Mouse (Mus musculus): ENCODE results near the gene Rhoh.

The Rhoh gene

DNA sequence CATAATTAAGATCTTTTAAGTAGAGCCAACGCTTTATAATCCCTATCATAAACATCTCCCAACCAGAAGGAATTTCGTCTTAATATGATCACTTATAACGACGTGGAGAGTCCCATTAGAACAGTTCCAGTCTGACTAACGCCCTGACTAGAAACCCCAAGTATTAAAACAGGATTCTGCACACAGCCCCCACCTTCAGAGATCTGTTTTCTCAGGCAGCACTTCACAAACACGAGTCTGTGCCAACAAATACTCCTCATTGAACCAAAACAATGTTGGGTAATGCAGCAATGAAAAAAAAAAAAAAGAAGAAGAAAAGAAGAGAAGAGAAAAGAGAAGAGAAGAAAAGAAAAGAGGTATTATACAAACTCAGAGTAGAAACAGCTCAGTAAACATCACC lies 1.6 kb upstream of the Rhoh start:
- no peak for DNase-seq (ENCODE audit: low read depth, low spot score)

DNA sequence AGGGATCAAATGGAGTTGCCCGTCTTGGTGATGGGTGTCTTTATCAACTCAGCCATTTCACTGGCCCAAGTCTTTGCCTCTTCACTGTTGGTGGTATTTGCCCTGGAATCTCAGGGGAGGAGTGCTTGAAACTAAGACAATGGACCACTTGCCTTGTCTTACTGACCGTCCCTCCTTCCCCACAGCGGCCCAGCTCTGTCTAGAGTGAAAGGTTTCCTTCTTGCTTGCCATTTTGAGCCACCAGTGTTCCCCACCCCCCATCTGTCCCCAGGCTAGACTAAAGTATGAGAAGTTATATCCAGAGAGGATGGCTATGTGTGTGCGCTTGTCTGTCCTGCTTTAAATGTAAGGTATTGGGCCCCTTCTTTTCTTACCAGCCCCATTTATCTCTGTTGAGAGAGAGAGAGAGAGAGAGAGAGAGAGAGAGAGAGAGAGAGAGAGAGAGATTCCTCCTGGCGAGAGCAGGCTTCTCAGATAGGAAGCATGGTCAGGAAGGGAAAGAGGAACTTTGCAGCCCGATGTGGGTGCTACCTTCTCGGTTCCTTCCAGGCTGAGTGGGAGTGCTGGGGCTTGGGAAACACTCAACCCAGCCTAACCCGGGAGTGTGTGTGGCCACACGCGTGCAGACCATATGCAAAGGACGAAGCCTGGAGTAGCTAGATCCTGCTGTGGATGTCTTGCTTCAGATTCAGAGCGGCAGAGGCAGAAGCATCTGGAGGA lies 572 bp upstream of the Rhoh start:
- DNase-seq (ENCODE audit: low read depth, low spot score): peak; percentile 28

- DNase-seq (ENCODE audit: low read depth, low spot score): no peak
These were observed 1.4 kb downstream of the Rhoh start for GRCm38 (mm10) chr5:65862217-65862927.

- DNase-seq (ENCODE audit: low read depth, low spot score): peak; percentile 94
These were observed 2.3 kb downstream of the Rhoh start for GRCm38 (mm10) chr5:65863349-65863749.

GRCm38 (mm10) chr5:65864486-65864885 lies 3.5 kb downstream of the Rhoh start:
- DNase-seq (ENCODE audit: low read depth, low spot score): peak; percentile 37

DNA sequence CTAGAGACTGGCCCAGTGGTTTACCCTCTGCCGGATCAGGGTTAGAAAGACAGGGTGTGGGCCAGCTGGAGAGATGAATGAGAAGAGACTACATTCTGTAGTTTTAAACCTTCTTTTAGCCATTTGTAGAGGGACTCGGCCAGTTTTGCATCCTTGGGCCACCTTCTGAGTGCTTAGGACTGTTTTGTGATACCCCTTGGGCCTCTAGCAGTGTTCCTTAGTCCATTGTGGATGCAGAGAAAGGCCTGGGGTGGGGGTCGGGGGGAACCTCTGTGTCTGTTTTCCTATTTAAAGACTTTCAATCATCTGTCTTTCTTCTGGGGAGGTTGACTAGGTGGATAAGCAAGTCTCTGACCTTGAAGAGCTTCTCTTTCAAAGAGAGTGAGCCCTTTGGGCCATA lies 3.9 kb downstream of the Rhoh start:
- DNase-seq (ENCODE audit: low read depth, low spot score): peak; percentile 17

DNA sequence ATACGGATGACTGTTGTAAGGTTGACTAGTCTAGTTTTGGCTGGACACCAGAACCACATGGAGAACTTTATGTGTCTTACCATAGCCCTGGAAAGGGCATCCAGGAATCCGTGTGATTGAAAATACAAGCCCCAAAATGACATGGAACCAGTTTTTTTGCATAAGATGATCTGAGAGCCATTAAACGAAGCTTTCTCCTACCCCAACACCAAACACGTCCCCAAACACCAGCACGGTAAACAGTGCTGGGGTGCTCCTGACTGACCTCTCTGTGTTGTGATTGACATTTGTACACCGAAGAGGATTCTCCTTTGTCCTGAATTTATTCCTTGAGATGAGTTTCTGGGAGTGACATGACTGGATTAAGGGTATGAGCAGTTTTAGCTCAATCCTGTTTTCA lies 5.6 kb downstream of the Rhoh start:
- no peak for DNase-seq (ENCODE audit: low read depth, low spot score)

DNA sequence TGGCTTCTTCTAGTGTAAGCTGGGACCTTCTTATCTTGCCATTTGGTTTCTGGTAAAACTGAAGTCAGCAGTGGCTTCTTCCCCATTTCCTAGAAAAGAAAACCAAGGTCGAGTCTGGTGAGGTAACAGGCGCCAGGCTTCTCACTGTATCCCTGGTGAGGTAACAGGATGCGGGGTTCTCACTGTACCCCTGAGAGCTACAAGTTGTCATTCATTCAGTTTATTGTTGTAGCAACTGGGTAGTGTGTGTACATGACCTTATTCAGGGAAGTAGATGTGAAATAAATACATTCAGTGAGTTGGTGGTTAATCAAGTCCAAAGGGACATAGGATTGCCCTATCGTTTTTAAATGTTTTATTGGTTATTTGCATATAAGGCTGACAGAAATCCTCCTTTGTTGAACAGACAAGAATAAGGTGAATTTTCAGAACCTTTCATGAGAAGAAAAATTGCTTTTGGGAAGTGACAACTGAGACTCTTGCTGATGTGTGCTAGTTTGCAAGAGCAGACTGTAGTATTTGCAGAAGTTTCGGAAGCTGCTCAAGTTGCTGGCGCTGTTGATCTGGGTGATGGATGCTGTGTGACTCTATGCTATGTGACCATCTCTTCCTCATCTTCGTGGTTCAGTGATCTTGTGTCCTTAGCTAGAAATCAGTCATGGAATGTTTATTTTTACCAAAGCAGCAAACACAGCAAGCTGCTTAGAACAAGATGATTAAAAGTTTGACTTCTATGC lies 6.5 kb downstream of the Rhoh start:
- peak; percentile 76 for DNase-seq (ENCODE audit: low read depth, low spot score)

DNA sequence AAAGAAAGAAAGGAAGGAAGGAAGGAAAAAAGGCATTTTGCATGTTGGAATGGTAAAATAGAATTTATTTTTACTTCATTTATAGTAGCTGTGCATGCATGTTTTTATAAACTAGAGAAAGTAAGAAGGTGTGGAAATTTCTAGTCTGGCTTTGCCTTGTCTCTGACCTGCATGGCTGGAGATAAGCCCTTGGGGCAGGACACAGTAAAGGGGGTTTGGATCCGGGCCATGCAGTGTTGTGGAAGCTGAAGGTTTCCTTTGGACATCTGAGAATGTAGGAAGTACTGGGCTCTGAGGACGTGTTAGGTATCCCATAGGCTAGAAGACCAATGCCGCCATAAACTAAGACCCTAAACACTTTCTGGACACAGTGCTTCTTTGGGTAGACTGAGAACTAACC lies 7.4 kb downstream of the Rhoh start:
- DNase-seq (ENCODE audit: low read depth, low spot score): no peak

DNA sequence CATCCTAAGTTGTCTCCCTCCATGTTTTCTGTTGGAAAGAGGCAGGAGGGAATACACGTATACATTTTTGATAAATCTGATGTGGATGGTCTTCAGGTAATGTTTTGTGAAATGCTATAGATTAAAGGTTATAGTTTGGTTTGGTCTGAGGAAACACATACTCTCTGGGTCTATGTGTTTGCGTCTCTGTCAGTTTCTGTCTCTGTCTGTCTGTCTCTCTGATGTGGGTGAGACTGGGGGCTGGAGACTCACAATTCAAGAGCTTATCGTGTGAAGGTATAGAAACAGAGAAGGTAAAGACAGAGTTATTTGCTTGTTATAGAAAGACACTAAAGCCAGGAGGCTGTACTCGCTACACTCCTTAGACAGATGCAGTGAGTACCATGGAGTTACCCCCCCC lies 8.6 kb downstream of the Rhoh start:
- DNase-seq (ENCODE audit: low read depth, low spot score): peak; percentile 64

DNA sequence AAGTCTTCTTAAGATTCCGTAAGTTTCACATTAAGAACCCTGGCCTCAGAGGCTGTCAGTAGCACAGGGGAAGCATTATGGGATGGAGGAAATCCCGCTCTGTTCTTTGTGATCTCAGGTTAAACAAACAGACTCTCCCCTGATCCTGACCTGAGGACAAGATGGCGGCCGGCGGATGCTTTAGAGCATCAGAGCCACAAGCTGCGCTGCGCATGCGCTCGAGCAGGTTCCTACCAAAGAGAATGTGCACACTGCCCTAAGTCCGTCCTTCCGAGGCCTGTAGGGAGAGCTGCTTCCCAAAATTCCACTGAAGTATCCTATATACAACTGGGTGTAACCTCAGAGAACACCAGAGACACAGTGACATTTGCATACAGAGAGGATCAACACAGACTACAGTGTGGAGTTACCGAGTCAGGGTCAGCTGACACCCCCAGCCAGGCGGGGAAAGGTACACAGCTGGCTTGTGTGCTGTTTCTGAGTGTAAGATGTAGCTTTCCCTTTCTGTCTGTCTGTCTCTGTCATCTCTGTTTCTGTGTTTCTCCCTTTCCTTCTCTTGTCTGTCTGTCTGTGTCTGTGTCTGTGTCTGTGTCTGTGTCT lies 10.4 kb downstream of the Rhoh start:
- peak; percentile 84 for DNase-seq (ENCODE audit: low read depth, low spot score)

GRCm38 (mm10) chr5:65873212-65873611 lies 12.2 kb downstream of the Rhoh start:
- peak; percentile 74 for DNase-seq (ENCODE audit: low read depth, low spot score)

DNA sequence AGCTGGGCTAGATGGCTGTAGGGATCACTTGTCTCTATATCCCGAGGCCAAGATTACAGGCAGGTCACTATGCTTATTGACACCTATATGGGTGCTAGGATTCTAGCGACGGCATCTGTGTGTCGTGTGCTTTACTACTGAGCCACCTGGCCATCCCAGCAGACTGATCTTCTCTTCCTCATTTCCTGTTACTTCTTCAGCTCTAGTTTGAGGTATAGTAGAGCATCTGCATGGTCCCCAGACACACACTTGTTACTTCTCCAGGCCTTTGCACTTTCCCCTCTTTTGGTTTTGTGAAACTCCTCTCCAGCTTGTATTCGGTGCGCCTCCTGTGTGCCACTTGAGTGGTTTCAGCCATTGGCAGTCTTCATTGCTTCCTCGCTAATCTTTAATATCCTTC lies 14.3 kb downstream of the Rhoh start:
- DNase-seq (ENCODE audit: low read depth, low spot score): no peak

GRCm38 (mm10) chr5:65878367-65878766 lies 17.4 kb downstream of the Rhoh start:
- no peak for DNase-seq (ENCODE audit: low read depth, low spot score)

GRCm38 (mm10) chr5:65881254-65881653 lies 20.2 kb downstream of the Rhoh start:
- no peak for DNase-seq (ENCODE audit: low read depth, low spot score)

- peak; percentile 60 for DNase-seq (ENCODE audit: low read depth, low spot score)
These were observed 21.6 kb downstream of the Rhoh start for GRCm38 (mm10) chr5:65882476-65883205.

DNA sequence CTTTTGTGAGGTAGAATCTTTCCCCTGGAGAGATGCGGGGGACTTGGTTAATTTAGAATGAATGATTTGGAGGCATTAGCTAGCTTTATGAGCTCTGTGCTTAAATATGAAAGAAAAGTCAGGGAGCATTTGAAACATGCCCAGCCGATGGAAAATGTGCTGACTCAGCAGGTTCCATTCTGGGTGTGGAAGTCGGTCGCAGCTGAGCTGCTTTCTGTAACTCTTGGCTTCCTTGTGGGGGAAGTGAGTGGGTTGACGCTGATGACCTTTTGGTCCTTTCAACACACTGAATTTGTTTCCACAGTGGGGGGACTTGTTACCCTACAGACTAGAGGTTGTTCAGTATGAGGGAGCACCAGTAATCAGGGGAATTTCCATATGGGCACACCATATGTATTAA lies 22.3 kb downstream of the Rhoh start:
- DNase-seq (ENCODE audit: low read depth, low spot score): peak; percentile 80

DNA sequence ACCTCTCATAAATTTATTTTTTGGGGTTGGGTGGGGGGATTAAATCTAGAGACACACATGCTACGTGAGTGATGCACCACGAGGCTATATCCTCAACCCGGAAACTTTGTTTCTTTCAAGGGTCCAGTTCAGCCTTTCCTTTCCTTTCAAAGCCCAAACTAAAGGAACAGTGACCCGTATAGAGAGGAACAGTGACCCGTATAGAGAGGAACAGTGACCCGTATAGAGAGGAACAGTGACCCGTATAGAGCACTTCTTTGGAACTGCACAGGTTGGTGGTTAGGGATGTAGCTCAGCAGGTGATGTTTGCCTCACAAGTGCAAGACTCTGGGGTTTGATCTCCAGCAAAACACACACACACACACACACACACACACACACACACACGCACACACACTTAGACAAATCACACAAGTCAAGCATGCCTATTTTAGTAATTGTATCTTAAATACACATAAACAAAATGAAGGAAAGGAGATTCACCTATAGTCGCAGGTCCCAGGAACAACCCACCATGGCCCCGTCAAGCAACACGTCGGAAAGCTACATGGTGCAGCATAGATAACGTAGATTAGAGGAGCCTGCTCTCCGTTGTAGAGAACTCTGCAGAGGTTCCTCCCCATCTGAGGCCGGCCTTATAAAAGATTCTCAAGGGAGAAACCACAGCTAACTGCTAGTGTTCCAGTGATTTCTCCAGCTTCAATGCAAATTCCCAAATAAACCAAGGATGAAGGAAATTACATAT lies 24.9 kb downstream of the Rhoh start:
- DNase-seq (ENCODE audit: low read depth, low spot score): no peak

GRCm38 (mm10) chr5:65888102-65888501 lies 27.1 kb downstream of the Rhoh start:
- DNase-seq (ENCODE audit: low read depth, low spot score): no peak

- DNase-seq (ENCODE audit: low read depth, low spot score): no peak
These were observed 28.0 kb downstream of the Rhoh start for GRCm38 (mm10) chr5:65888998-65889397.

All from CD4-positive helper T cell, adult 2 months (primary cell).